Mouse (Mus musculus) kidney, postnatal 0 days (tissue): ENCODE results near the gene Mprip. TPM values are rescaled to one million over a fixed set of nuclear protein-coding genes. Genes with fewer than 3 reads are reported as not detected.

ENCODE experiments used
- ATAC-seq: fragments of 200-750 bp; cut with Nextera tagmentation; replicated peaks from 2 replicates; pipeline ENCODE4 v1.8.0; 2017; ENCODE audit warnings: low read depth, moderate number of reproducible peaks, moderate TSS enrichment, moderate library complexity; ENCODE audit not compliant: low FRiP score
- DNase-seq: peaks from one replicate; pipeline ENCODE4 v3.0.0-alpha.2; 2016; ENCODE audit warnings: low spot score
- H3K27ac ChIP-seq: fragments of 300-500 bp; sonication (generic); 2 replicates; pipeline ENCODE4 v1.5.1; 2014; ENCODE audit warnings: mild to moderate bottlenecking
- H3K27me3 ChIP-seq: fragments of 300-500 bp; sonication (generic); 2 replicates; pipeline ENCODE4 v1.6.1; 2014; ENCODE audit warnings: low read length, mixed read lengths; ENCODE audit not compliant: insufficient read depth
- H3K36me3 ChIP-seq: fragments of 300-500 bp; sonication (generic); 2 replicates; pipeline ENCODE4 v1.6.1; 2014; ENCODE audit warnings: low read length, mixed read lengths; ENCODE audit not compliant: insufficient read depth
- H3K4me1 ChIP-seq: fragments of 300-500 bp; sonication (generic); replicated peaks from 2 replicates; pipeline ENCODE4 v1.6.1; 2014; ENCODE audit warnings: antibody characterized with exemption, low read length, mixed read lengths; ENCODE audit not compliant: insufficient read depth
- H3K4me2 ChIP-seq: fragments of 300-500 bp; sonication (generic); 2 replicates; pipeline ENCODE4 v1.6.1; 2014; ENCODE audit warnings: mild to moderate bottlenecking, low read length, moderate library complexity, mixed read lengths
- H3K4me3 ChIP-seq: fragments of 300-500 bp; sonication (generic); replicated peaks from 2 replicates; pipeline ENCODE4 v1.5.1; 2014; ENCODE audit warnings: low read depth, low read length
- H3K9ac ChIP-seq: fragments of 300-500 bp; sonication (generic); 2 replicates; pipeline ENCODE4 v1.6.1; 2014; ENCODE audit warnings: low read depth, low read length
- H3K9me3 ChIP-seq: fragments of 300-500 bp; sonication (generic); replicated peaks from 2 replicates; pipeline ENCODE4 v1.6.1; 2016; ENCODE audit warnings: low read length, inconsistent platforms, mixed read lengths
- CTCF ChIP-seq: IDR thresholded peaks from 2 replicates; pipeline ENCODE4 v1.5.1; 2016; ENCODE audit warnings: antibody characterized with exemption, low read depth, mild to moderate bottlenecking, moderate library complexity
- WGBS: fragments of 180-500 bp; shearing (Covaris S2); extraction: QIAGEN DNeasy Blood & Tissue Kit; methylation state at CpG from one replicate; pipeline ENCODE4 v1.1.7; 2014; 5-methylcytosine and 5-hydroxymethylcytosine counted together
- polyA plus RNA-seq: library from polyadenylated mRNA; unstranded; fragments of >200 nt; fragmentation: Nextera tagmentation; extraction: Ambion mirVana; gene quantifications from 2 replicates; pipeline ENCODE4 v1.2.1, GENCODE M21; 2015

The Mprip gene
- polyA plus RNA-seq, 1 experiment from 2014 or later: 76.8 TPM

- Histone ChIP-seq H3K27ac (no peak overlapping the region), H3K36me3 (no peaks in the 10 kb centered on the region), H3K9me3 (no peaks in the 10 kb centered on the region), H3K27me3 (no peaks in the 10 kb centered on the region), H3K4me1 (0 out of 2 replicates have a peak, but pooled peaks cover 3% of the 10 kb centered on the region), H3K4me3 (no peak overlapping the region), H3K4me2 (no peak overlapping the region), H3K9ac (no peak overlapping the region)
- DNase-seq: no peak
- no peak for TF ChIP-seq CTCF
- 89% methylated on average over 2 of the region's 2 CpGs for WGBS
- ATAC-seq: no peak
Observed at GRCm38 (mm10) chr11:59677767-59678166, 16.7 kb downstream of the Mprip start.

DNA sequence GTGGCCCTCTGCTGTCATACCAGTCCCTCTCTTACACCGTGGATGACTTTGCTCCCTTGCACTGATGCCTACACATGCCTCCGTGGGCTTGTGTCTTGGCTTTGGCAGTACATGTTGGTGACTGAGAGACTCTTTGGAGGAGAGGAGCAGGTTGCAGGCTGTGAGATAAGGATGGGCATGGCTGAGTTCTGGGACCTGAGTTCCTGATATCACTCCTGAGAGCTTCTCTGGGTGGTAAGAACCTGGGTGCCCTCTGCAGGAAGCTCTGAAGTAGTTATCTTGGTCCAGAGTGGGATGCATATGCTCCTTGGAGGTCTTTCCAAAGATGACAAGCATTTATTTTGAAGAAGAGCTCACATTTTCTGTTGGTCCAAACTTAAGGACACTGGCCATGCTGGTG lies 17.6 kb downstream of the Mprip start:
- no peak for TF ChIP-seq CTCF

GRCm38 (mm10) chr11:59680111-59680510 lies 19.0 kb downstream of the Mprip start:
- ATAC-seq (no peak), DNase-seq (no peak)
- no peak overlapping the region for H3K9ac ChIP-seq
- H3K4me1 ChIP-seq: no peaks in the 10 kb centered on the region
- no peak overlapping the region for H3K4me3 ChIP-seq
- no peak overlapping the region for H3K4me2 ChIP-seq
- TF ChIP-seq CTCF: no peak
- H3K36me3 ChIP-seq: no peaks in the 10 kb centered on the region
- WGBS: 59% methylated on average over 5 of the region's 5 CpGs
- H3K27ac ChIP-seq: no peak overlapping the region
- H3K27me3 ChIP-seq: no peaks in the 10 kb centered on the region
- no peaks in the 10 kb centered on the region for H3K9me3 ChIP-seq

More for the DNA sequence above, 17.6 kb downstream of the Mprip start:
- H3K4me3 ChIP-seq: no peak overlapping the region
- no peak overlapping the region for H3K9ac ChIP-seq
- WGBS: 98% methylated on average over 2 of the region's 2 CpGs
- H3K36me3 ChIP-seq: no peaks in the 10 kb centered on the region
- no peak overlapping the region for H3K4me2 ChIP-seq
- H3K27ac ChIP-seq: no peak overlapping the region
- no peaks in the 10 kb centered on the region for H3K9me3 ChIP-seq
- H3K4me1 ChIP-seq: no peaks in the 10 kb centered on the region
- no peaks in the 10 kb centered on the region for H3K27me3 ChIP-seq
- no peak for ATAC-seq
- no peak for DNase-seq

- no peak overlapping the region for H3K4me3 ChIP-seq
- WGBS: 90% methylated on average over 6 of the region's 6 CpGs
- TF ChIP-seq CTCF: no peak
- DNase-seq: no peak
- H3K27ac ChIP-seq: no peak overlapping the region
- H3K4me1 ChIP-seq: no peaks in the 10 kb centered on the region
- H3K9ac ChIP-seq: no peak overlapping the region
- H3K36me3 ChIP-seq: no peaks in the 10 kb centered on the region
- no peak for ATAC-seq
- no peaks in the 10 kb centered on the region for H3K9me3 ChIP-seq
- no peaks in the 10 kb centered on the region for H3K27me3 ChIP-seq
- H3K4me2 ChIP-seq: no peak overlapping the region
Observed at GRCm38 (mm10) chr11:59684956-59685355, 23.9 kb downstream of the Mprip start.

DNA sequence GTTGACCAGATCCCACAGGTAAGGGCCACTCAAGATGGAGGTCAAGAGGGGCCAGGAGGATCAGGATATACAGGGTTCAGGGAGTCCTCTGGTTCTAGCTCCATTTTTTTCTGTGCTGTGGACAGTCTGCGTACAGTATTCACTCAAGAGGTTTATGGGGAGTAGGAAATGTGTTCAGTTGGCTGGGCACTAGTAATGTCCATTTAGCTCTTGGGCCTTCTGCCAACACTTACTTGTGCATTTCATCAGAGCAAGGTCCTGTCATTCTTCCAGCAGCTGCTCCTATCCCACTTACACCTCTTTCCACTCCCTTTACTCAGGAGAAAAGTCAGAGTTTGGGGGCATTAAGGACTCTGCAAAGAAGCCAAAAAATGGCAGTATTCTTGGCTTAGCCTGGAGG lies 33.4 kb downstream of the Mprip start:
- no peak for ATAC-seq
- H3K4me3 ChIP-seq: no peak overlapping the region

DNA sequence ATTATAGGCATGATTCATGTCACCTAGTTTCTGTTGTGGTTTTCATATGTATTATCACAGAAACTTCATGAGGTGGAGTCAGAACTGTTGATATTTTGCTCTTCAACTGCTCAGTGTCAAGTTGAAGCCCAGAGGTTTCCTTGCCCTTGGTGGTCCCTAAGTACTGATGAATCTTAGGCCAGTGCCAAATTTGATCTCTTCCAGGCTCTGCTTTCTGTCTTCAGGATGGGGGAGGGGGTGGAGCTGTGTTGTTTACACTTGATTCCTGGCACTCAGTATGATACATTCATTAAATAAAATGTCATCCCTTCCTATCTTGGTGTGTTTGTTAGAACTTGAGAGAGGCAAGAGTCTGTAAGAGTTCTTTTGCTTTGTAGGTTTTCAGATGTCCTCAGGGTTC lies 34.4 kb downstream of the Mprip start:
- Histone ChIP-seq H3K27ac (no peak overlapping the region), H3K4me2 (no peak overlapping the region), H3K4me1 (no peaks in the 10 kb centered on the region; the same call in 1 of the 2 replicates), H3K9ac (no peak overlapping the region), H3K36me3 (peaks cover 10% of the 10 kb centered on the region), H3K4me3 (no peak overlapping the region), H3K9me3 (no peaks in the 10 kb centered on the region), H3K27me3 (no peaks in the 10 kb centered on the region)
- DNase-seq (no peak), ATAC-seq (no peak)
- no peak for TF ChIP-seq CTCF

More for the DNA sequence above, 33.4 kb downstream of the Mprip start:
- 69% methylated on average over 1 of the region's 1 CpGs for WGBS
- H3K4me2 ChIP-seq: no peak overlapping the region
- H3K9ac ChIP-seq: no peak overlapping the region
- TF ChIP-seq CTCF: no peak
- H3K27ac ChIP-seq: no peak overlapping the region
- H3K36me3 ChIP-seq: peaks cover 10% of the 10 kb centered on the region
- H3K9me3 ChIP-seq: no peaks in the 10 kb centered on the region
- H3K4me1 ChIP-seq: no peaks in the 10 kb centered on the region; the same call in 1 of the 2 replicates
- no peaks in the 10 kb centered on the region for H3K27me3 ChIP-seq
- DNase-seq: peak; percentile 12

DNA sequence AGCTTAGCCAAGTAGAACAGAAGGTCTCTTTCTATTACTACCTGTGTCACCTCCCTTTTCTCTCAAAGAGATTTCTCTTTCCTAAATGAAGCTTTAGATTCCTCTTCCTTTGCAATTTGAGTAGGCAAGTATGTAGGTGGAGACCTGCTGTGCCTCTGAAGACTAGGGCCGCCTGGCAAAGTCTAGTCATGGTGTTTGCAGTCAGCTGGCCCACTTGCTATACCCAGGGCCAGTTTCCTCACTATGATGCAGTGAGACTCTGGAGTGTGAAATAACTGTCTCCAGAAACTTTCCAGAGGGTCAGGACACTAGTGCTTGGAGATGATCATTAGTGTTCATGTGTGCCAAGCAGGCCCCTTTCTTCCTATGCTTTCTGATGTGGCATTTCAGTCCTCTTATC lies 36.5 kb downstream of the Mprip start:
- H3K36me3 ChIP-seq: peaks cover 18% of the 10 kb centered on the region
- no peak for ATAC-seq
- WGBS: 94% methylated on average over 1 of the region's 1 CpGs

More for the DNA sequence above, 36.5 kb downstream of the Mprip start:
- no peak for DNase-seq
- Histone ChIP-seq H3K27ac (no peak overlapping the region), H3K4me3 (no peak overlapping the region), H3K9me3 (no peaks in the 10 kb centered on the region), H3K4me1 (peaks cover 2% of the 10 kb centered on the region; the same call in 1 of the 2 replicates), H3K4me2 (no peak overlapping the region), H3K9ac (no peak overlapping the region), H3K27me3 (no peaks in the 10 kb centered on the region)
- no peak for TF ChIP-seq CTCF
